Mouse (Mus musculus) hindbrain, embryonic 15.5 days (tissue): ENCODE measurements around the gene Tas2r105. TPM values are rescaled to one million over a fixed set of nuclear protein-coding genes. Genes with fewer than 3 reads are reported as not detected.

Source experiments
- ATAC-seq: fragments of 200-750 bp; cut with Nextera tagmentation; 2 replicates; pipeline ENCODE4 v1.8.0; 2017; ENCODE audit warnings: low read depth, moderate number of reproducible peaks, moderate TSS enrichment; ENCODE audit not compliant: low FRiP score
- H3K27ac ChIP-seq: fragments of 300-500 bp; sonication (generic); replicated peaks from 2 replicates; pipeline ENCODE4 v1.5.1; 2015; ENCODE audit warnings: mild to moderate bottlenecking, inconsistent platforms
- H3K27me3 ChIP-seq: fragments of 300-500 bp; sonication (generic); 2 replicates; pipeline ENCODE4 v1.6.1; 2015; ENCODE audit warnings: control low read depth, inconsistent platforms
- H3K36me3 ChIP-seq: fragments of 300-500 bp; sonication (generic); 2 replicates; pipeline ENCODE4 v1.6.1; 2015; ENCODE audit warnings: control low read depth, inconsistent platforms
- H3K4me1 ChIP-seq: fragments of 300-500 bp; sonication (generic); replicated peaks from 2 replicates; pipeline ENCODE4 v1.6.1; 2015; ENCODE audit warnings: control low read depth, inconsistent platforms
- H3K4me2 ChIP-seq: fragments of 300-500 bp; sonication (generic); 2 replicates; pipeline ENCODE4 v1.6.1; 2015; ENCODE audit warnings: moderate library complexity, mild to moderate bottlenecking, inconsistent platforms
- H3K4me3 ChIP-seq: fragments of 300-500 bp; sonication (generic); 2 replicates; pipeline ENCODE4 v1.5.1; 2015; ENCODE audit warnings: mild to moderate bottlenecking, inconsistent platforms
- H3K9ac ChIP-seq: fragments of 300-500 bp; sonication (generic); 2 replicates; pipeline ENCODE4 v1.6.1; 2015; ENCODE audit warnings: inconsistent platforms
- H3K9me3 ChIP-seq: fragments of 300-500 bp; sonication (generic); 2 replicates; pipeline ENCODE4 v1.6.1; 2016; ENCODE audit warnings: control low read depth, inconsistent platforms
- WGBS: fragments of 180-500 bp; shearing (Covaris S2); methylation state at CpG from one replicate; pipeline ENCODE4 v1.1.7; 2015; 5-methylcytosine and 5-hydroxymethylcytosine counted together
- polyA plus RNA-seq: library from polyadenylated mRNA; unstranded; fragments of >200 nt; fragmentation: Nextera tagmentation; extraction: Ambion mirVana; gene quantifications from 2 replicates; pipeline ENCODE4 v1.2.1, GENCODE M21; 2015

Gene Tas2r105
- not detected in 2 replicates for polyA plus RNA-seq

DNA sequence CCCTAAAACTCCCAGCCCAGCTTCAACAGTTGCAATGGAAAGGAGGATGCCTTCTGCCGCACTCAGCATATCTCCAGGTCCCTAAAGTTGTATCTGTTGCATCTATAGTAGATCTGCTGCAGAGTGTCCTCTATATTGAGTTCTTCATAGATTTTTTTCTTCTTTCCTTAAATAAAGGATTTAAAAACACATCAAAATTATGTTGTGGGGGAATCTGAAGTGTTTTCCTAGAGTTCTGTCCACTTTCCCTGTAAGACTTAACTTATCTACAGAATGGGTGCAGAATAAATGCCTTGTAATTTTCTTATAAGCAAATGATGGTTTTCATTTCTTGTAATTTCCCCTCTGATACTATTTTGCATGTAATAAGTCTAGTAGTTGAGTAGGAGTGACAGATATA is at the start of gene Tas2r105:
Gene Tas2r105, minus strand, starts transcription at position 101 of the 400 bp plus-strand sequence.
- WGBS: 84% methylated on average over 1 of the region's 1 CpGs
- no peaks in the 10 kb centered on the region for H3K4me1 ChIP-seq
- ATAC-seq: no peak
- H3K27ac ChIP-seq: no peak within 1 kb of the TSS
- no peaks in the 10 kb centered on the region for H3K9me3 ChIP-seq
- no peaks in the 10 kb centered on the region for H3K27me3 ChIP-seq
- H3K9ac ChIP-seq: no peak within 1 kb of the TSS
- H3K4me3 ChIP-seq: no peak within 1 kb of the TSS
- no peak within 1 kb of the TSS for H3K4me2 ChIP-seq
- no peaks in the 10 kb centered on the region for H3K36me3 ChIP-seq

DNA sequence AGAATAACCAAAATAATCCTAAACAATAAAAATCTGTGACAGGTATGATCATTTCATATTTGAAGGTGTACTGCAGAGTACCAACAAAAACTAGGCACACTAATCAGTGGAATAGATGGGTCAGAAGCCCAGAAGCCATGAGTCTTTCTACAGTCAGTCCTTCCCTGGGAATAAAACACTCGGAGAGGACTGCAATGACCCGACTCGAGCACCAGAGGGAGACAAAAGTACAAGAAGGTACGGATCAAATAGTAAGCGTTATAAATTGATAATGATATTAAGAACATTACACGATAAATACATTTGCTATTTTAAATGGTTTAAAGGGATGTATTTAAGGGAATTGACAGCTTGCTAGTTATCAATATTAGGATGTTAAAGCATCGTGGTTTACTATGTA is 25.5 kb upstream of the Tas2r105 start:
- ATAC-seq: no peak
- Histone ChIP-seq H3K36me3 (no peaks in the 10 kb centered on the region), H3K4me3 (no peak overlapping the region), H3K4me2 (no peak overlapping the region), H3K27me3 (no peaks in the 10 kb centered on the region), H3K9ac (no peak overlapping the region), H3K27ac (no peak overlapping the region), H3K4me1 (no peaks in the 10 kb centered on the region), H3K9me3 (peaks cover 9% of the 10 kb centered on the region)
- WGBS: 49% methylated on average over 7 of the region's 7 CpGs

GRCm38 (mm10) chr6:131689963-131690362 is 2.7 kb upstream of the Tas2r105 start, which contains the start of gene Tas2r114:
Gene Tas2r114, minus strand, starts transcription at chr6:131690063.
- H3K4me2 ChIP-seq: no peak within 1 kb of the TSS
- no peak for ATAC-seq
- no peaks in the 10 kb centered on the region for H3K27me3 ChIP-seq
- no peak within 1 kb of the TSS for H3K9ac ChIP-seq
- H3K9me3 ChIP-seq: no peaks in the 10 kb centered on the region
- no peaks in the 10 kb centered on the region for H3K36me3 ChIP-seq
- no peak within 1 kb of the TSS for H3K4me3 ChIP-seq
- no peak within 1 kb of the TSS for H3K27ac ChIP-seq
- no peaks in the 10 kb centered on the region for H3K4me1 ChIP-seq

GRCm38 (mm10) chr6:131685644-131686043 is 1.7 kb downstream of the Tas2r105 start, which contains the start of gene Tas2r104:
Gene Tas2r104, minus strand, starts transcription at chr6:131685744.
- WGBS: 76% methylated on average over 1 of the region's 1 CpGs

DNA sequence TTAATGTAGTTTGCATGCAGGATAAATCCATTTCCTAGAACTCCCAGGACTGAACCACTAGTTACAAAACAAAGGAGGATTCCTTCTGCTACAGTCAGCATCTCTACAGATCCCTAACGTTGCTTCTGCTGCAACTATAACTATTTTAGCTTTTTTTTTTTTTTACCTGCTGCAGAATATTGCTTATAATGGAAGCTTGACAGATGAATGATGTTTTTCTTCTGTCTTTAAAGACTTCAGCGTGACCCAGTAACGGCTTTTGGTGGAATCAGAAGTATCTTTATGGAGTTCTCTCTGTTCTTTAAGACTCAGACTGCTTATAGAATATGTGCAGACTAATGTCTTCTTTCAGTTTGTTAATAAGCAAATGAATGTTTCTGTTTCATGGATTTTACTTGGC is 8.5 kb downstream of the Tas2r105 start, which contains the start of gene Tas2r106:
Gene Tas2r106, minus strand, starts transcription at position 101 of the 400 bp plus-strand sequence.
- Histone ChIP-seq H3K4me3 (no peak within 1 kb of the TSS), H3K36me3 (no peaks in the 10 kb centered on the region), H3K4me2 (no peak within 1 kb of the TSS), H3K4me1 (no peaks in the 10 kb centered on the region), H3K9me3 (no peaks in the 10 kb centered on the region), H3K27ac (no peak within 1 kb of the TSS), H3K27me3 (no peaks in the 10 kb centered on the region), H3K9ac (no peak within 1 kb of the TSS)
- no peak for ATAC-seq
- 75% methylated on average over 3 of the region's 3 CpGs for WGBS

More at GRCm38 (mm10) chr6:131685644-131686043, 1.7 kb downstream of the Tas2r105 start, which contains the start of gene Tas2r104:
- H3K4me2 ChIP-seq: no peak within 1 kb of the TSS
- no peaks in the 10 kb centered on the region for H3K4me1 ChIP-seq
- no peak within 1 kb of the TSS for H3K9ac ChIP-seq
- no peak within 1 kb of the TSS for H3K27ac ChIP-seq
- ATAC-seq: no peak
- no peaks in the 10 kb centered on the region for H3K36me3 ChIP-seq
- no peaks in the 10 kb centered on the region for H3K27me3 ChIP-seq
- H3K4me3 ChIP-seq: no peak within 1 kb of the TSS
- no peaks in the 10 kb centered on the region for H3K9me3 ChIP-seq

DNA sequence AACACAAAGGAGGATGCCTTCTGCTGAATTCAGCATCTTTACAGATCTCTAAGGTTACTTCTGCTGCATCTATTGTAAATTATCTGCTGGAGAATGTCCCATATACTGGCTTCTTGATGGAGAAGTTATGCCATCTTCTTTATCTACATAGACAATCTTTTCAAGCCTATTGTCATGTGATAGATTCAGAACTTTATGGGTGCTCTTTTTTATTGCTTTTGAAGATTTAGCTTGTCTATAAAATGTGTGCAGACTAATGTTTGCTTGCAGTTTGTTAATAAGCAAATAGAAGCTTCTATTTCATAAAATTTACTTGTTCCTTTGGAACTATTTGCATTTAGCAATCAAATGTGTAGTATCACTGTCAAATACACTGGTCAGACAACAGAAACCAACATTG is 27.2 kb downstream of the Tas2r105 start, which contains the start of gene Tas2r107:
Gene Tas2r107, minus strand, starts transcription at position 101 of the 400 bp plus-strand sequence.
- Histone ChIP-seq H3K9me3 (peaks cover 11% of the 10 kb centered on the region; the same call in 1 of the 2 replicates), H3K4me3 (no peak within 1 kb of the TSS), H3K4me1 (no peaks in the 10 kb centered on the region), H3K27me3 (no peaks in the 10 kb centered on the region), H3K27ac (no peak within 1 kb of the TSS), H3K36me3 (no peaks in the 10 kb centered on the region), H3K9ac (no peak within 1 kb of the TSS), H3K4me2 (no peak within 1 kb of the TSS)
- ATAC-seq: no peak

Other genes starting within 250 kb of the Tas2r105 start
- gene 5430401F13Rik, start 201.1 kb downstream of the Tas2r105 start, polyA plus RNA-seq: not detected in 2 replicates
- gene Gm6619, start 201.1 kb downstream of the Tas2r105 start, polyA plus RNA-seq: not detected in 2 replicates
- not detected in 2 replicates for gene Tas2r130, start 56.6 kb downstream of the Tas2r105 start, polyA plus RNA-seq
- gene Tas2r107, start 27.3 kb downstream of the Tas2r105 start, polyA plus RNA-seq: not detected in 2 replicates
- not detected in 2 replicates for gene Tas2r106, start 8.6 kb downstream of the Tas2r105 start, polyA plus RNA-seq
- not detected in 2 replicates for gene Tas2r104, start 1.8 kb downstream of the Tas2r105 start, polyA plus RNA-seq
- gene Tas2r114, start 2.6 kb upstream of the Tas2r105 start, polyA plus RNA-seq: not detected in 2 replicates